Mouse (Mus musculus) kidney, adult 2 months (tissue): ENCODE measurements around the gene Pnpo. TPM values are rescaled to one million over a fixed set of nuclear protein-coding genes. Genes with fewer than 3 reads are reported as not detected.

ENCODE experiments used
- DNase-seq: peaks from one replicate; pipeline ENCODE4 v3.0.0; 2021
- H3K27ac ChIP-seq: fragments of 200-500 bp; 2 replicates; pipeline ENCODE4 v1.5.1; 2012; ENCODE audit warnings: low read depth, low read length, control low read depth, inconsistent platforms; ENCODE audit not compliant: insufficient read depth
- H3K27me3 ChIP-seq: fragments of 200-500 bp; replicated peaks from 2 replicates; pipeline ENCODE4 v1.6.1; 2012; ENCODE audit warnings: mild to moderate bottlenecking, moderate library complexity, low read length, inconsistent platforms; ENCODE audit not compliant: control insufficient read depth, insufficient read depth
- H3K36me3 ChIP-seq: fragments of 200-500 bp; 2 replicates; pipeline ENCODE4 v1.6.1; 2012; ENCODE audit warnings: mild to moderate bottlenecking, moderate library complexity, low read length, inconsistent platforms; ENCODE audit not compliant: control insufficient read depth, insufficient read depth
- H3K4me1 ChIP-seq: fragments of 200-500 bp; 2 replicates; pipeline ENCODE4 v1.6.1; 2011; ENCODE audit warnings: low read length; ENCODE audit not compliant: control insufficient read depth, insufficient read depth
- H3K4me3 ChIP-seq: fragments of 200-500 bp; 2 replicates; pipeline ENCODE4 v1.5.1; 2011; ENCODE audit warnings: mild to moderate bottlenecking, low read depth, low read length, control low read depth; ENCODE audit not compliant: insufficient read depth
- CTCF ChIP-seq: fragments of 200-500 bp; conservative IDR thresholded peaks from 2 replicates; pipeline ENCODE4 v1.5.1; 2011; ENCODE audit warnings: low read depth, mild to moderate bottlenecking, control low read depth, low read length, moderate library complexity, mixed read lengths; ENCODE audit not compliant: insufficient read depth, insufficient read length
- POLR2A ChIP-seq: fragments of 200-500 bp; IDR thresholded peaks from one replicate; pipeline ENCODE4 v1.6.1; 2011; ENCODE audit warnings: low read depth, low read length, control low read depth
- WGBS: fragments of 180-500 bp; shearing (Covaris S2); methylation state at CpG from one replicate; pipeline ENCODE4 v1.1.7; 2018; 5-methylcytosine and 5-hydroxymethylcytosine counted together
- polyA plus RNA-seq: library from polyadenylated mRNA; depleted of rRNA; stranded (reverse); fragments of >200 nt; gene quantifications from 2 replicates; pipeline ENCODE4 v1.2.3, GENCODE M21; 2012

Pnpo gene
- polyA plus RNA-seq, 1 experiment: 77.1 TPM

- no peak overlapping the region for H3K4me3 ChIP-seq
- no peak overlapping the region for H3K27ac ChIP-seq
- no peaks in the 10 kb centered on the region for H3K27me3 ChIP-seq
- WGBS: 86% methylated on average over 9 of the region's 9 CpGs
- no peaks in the 10 kb centered on the region for H3K36me3 ChIP-seq
- TF ChIP-seq POLR2A (no peak), CTCF (no peak)
- no peak for DNase-seq
- no peaks in the 10 kb centered on the region; the same call in 1 of the 2 replicates for H3K4me1 ChIP-seq
Measured at GRCm38 (mm10) chr11:96946498-96946897, 2.7 kb upstream of the Pnpo start.

- Histone ChIP-seq H3K36me3 (no peaks in the 10 kb centered on the region), H3K27me3 (no peaks in the 10 kb centered on the region), H3K4me3 (no peak overlapping the region), H3K27ac (no peak overlapping the region), H3K4me1 (peaks cover under 1% of the 10 kb centered on the region; the same call in 1 of the 2 replicates)
- no peak for TF ChIP-seq CTCF
- TF ChIP-seq POLR2A: no peak
- no peak for DNase-seq
- WGBS: 71% methylated on average over 14 of the region's 14 CpGs
Measured at GRCm38 (mm10) chr11:96944844-96945580, 1.2 kb upstream of the Pnpo start.

DNA sequence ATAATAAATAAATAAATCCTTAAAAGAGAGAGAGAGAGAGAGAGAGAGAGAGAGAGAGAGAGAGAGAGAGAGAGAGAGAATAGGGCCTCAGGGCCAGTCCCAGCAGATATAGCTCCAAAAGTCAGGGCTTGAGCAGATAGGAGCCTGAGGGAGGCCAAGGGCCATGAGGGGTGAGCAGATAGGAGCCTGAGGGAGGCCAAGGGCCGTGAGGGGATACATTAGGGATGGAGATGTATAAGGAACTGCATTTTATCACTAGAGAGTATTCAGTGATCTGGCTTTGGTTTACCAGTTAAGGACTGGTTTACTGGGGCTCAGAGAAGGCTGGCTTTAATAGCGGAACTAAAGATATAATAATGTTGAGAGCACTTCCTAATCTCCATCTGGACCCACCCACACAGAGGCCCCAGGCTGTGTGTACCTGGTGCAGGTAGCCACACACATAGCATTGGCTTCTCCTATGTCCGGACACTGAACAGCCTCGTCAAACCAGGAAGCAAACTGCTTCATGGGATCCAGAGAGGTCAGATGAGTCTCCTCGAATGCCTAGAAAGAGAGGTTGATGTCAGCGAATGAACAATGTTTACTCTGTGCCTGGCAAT lies 1.7 kb downstream of the Pnpo start:
- no peaks in the 10 kb centered on the region for H3K36me3 ChIP-seq
- peaks cover 22% of the 10 kb centered on the region for H3K4me1 ChIP-seq
- no peak overlapping the region for H3K4me3 ChIP-seq
- TF ChIP-seq POLR2A (no peak), CTCF (no peak)
- no peak for DNase-seq
- no peak overlapping the region for H3K27ac ChIP-seq
- H3K27me3 ChIP-seq: no peaks in the 10 kb centered on the region
- WGBS: 79% methylated on average over 6 of the region's 6 CpGs

DNA sequence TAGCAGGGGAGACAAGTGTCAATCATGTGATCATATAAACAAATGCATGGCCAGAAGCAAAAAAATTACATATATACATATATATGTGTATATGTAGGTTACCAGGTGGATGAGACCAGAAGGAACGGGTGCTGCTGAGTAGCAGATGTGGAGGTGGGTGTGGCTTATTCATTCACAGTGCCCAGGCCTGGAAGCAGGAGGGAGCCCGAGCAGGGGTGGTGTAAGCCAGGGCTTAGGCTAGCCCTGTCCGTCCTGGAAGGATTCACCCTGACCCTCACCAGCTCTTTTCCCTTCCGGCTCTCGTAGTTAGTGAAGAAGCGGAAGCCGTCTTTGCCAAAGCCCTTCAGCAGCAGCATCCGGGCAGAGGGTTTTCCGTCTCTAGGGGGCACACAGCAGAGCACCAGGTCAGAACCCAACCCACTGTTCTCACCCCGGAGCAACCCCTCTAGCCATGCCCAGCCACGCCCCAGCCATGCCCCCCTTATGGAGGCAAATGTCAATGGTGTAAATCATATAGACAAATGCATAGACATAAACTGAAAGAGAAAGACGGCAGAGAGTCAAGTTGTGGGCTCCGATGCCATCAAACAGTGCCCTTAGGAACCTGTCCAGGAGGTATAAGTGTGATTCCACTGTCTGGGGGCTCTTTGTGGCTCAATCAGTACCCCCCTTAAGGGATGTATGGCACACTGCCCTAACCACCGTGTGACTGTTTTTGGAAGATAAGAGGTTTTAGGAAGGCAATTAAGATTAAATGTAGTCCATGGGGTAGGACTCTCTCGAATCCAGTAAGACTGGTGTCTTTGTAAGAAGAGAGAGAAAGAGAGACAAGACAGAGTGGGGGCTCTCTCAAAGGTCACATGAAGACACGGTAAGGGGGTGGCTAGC lies 3.0 kb downstream of the Pnpo start:
- no peaks in the 10 kb centered on the region for H3K36me3 ChIP-seq
- no peak for TF ChIP-seq POLR2A
- H3K4me1 ChIP-seq: peaks cover 28% of the 10 kb centered on the region
- no peak overlapping the region for H3K27ac ChIP-seq
- 74% methylated on average over 16 of the region's 16 CpGs for WGBS
- no peak for DNase-seq
- no peak overlapping the region for H3K4me3 ChIP-seq
- no peaks in the 10 kb centered on the region for H3K27me3 ChIP-seq

- no peak for DNase-seq
- H3K4me3 ChIP-seq: no peak overlapping the region
- H3K36me3 ChIP-seq: peaks cover 2% of the 10 kb centered on the region; the same call in 1 of the 2 replicates
- TF ChIP-seq CTCF (no peak), POLR2A (no peak)
- H3K27me3 ChIP-seq: no peaks in the 10 kb centered on the region
- H3K27ac ChIP-seq: peak overlapping the region; percentile 96
- WGBS: 31% methylated on average over 6 of the region's 6 CpGs
- peaks cover 35% of the 10 kb centered on the region for H3K4me1 ChIP-seq
Measured at GRCm38 (mm10) chr11:96938426-96938800, 5.4 kb downstream of the Pnpo start.

DNA sequence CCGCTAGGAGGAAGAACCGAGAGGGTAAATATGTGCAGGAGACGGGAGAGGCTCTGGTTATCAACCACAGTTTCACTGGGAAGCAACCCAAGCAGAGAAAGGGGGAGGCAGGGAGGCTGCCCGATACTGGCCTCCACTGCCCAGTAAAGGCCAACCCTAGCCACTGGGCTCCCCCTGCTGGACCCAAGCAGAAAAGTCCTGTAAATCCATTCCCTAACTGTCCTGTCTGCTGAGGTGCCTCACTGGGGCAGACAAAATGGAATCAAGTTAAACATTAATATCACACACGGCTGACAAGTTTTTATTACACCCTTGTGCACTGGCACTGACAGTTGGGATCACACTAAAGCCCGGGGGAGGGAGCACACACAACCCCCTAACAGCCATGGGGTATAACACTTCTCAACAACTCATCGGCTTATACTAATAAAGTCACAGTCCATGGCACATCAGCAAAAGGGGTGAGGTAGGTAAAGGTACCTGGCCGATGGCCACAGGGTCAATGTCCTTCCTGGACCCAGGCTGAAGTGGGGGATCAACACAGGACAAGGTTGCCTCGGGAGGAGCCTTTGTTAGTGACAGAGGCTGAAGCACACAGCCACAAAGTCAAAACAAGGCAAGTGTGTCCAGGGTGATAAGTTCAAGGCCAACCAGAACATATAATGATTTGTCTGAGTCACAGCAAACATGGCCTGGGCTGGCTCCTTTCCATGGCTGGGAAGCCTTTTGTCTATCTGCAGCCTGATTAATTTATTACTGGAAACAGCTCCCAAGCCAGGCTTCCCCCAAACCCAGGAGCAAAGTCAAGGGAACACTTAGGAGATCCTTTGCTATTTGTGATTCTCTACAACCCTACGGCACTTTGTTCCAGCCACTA lies 6.0 kb downstream of the Pnpo start:
- Histone ChIP-seq H3K27me3 (no peaks in the 10 kb centered on the region), H3K4me1 (peaks cover 41% of the 10 kb centered on the region), H3K27ac (peak overlapping the region; percentile 96), H3K36me3 (peaks cover 2% of the 10 kb centered on the region; the same call in 1 of the 2 replicates), H3K4me3 (no peak overlapping the region)
- TF ChIP-seq POLR2A: peak; percentile 72
- peak; percentile 92 for TF ChIP-seq CTCF
- DNase-seq: peak; percentile 94
- WGBS: 18% methylated on average over 10 of the region's 10 CpGs
